Mouse (Mus musculus) urinary bladder, postnatal 25 days (tissue): ENCODE measurements around the gene Oosp2.

Source experiments
- DNase-seq: peaks from one replicate; pipeline ENCODE4 v3.0.0; 2022; ENCODE audit warnings: low spot score

Oosp2 gene

DNA sequence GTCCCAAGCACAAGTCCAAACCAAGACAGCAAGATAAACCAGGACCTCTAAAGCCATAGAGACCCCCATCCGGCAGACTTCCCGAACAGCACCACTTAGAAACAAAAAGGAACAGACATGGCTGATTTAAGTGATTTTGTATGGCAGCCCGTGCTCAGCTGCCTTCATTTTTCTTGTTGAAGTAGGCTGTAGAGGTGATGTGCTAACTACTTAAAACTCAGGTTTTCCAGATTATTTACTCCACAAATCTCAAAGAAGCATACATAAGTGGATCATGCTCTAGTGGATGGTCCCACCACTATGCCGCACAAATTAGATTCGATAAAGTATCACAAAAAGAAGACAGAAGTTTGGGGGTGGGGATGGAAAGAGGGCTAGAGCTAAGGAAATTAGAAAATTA is at the start of gene Oosp2:
Gene Oosp2, minus strand, starts transcription at position 101 of the 400 bp plus-strand sequence.
- no peak for DNase-seq

- no peak for DNase-seq
Observed at GRCm38 (mm10) chr19:11698342-11698741, 38.0 kb upstream of the Oosp2 start.

GRCm38 (mm10) chr19:11696755-11697154 is 36.4 kb upstream of the Oosp2 start, which contains the start of gene Oosp3:
Gene Oosp3, plus strand, starts transcription at chr19:11697055.
- DNase-seq = no peak

- DNase-seq = no peak
Observed at GRCm38 (mm10) chr19:11691454-11691853, 31.1 kb upstream of the Oosp2 start.

DNA sequence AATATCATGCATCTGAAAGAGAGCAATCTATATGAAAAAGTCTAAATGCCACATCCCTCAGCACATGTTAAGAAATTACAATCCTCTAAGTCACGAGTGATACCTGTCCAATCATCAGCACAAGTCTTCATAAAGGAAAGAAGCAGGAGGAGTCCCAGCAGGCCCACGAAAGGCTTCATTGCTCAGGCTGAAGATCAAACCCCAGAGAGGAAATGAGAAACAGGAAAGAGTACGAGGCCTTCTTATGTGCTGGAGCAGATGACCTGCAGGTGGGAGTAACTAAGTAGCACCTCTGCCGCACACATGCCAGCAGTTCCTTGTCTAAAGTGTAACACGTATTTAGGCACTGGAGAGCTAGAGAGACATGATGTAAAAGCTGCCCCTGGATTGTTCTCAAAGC is 30.5 kb upstream of the Oosp2 start, which contains the start of gene Oosp1:
Gene Oosp1, minus strand, starts transcription at position 312 of the 400 bp plus-strand sequence.
- no peak for DNase-seq

DNA sequence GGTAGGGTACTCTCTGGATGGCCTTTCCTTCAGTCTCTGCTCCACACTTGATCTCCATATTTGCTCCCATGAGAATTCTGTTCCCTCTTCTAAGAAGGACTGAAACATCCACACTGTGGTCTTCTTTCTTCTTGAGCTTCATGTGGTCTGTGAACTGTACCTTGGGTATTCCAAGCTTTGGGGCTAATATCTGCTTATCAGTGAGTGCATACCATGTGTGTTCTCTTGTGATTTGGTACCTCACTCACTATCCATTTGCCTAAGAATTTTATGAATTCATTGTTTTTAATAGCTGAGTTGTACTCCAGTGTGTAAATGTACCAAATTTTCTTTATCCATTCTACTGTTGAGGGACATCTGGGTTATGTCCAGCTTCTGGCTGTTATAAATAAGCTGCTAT is 1.2 kb upstream of the Oosp2 start:
- DNase-seq = no peak

GRCm38 (mm10) chr19:11659142-11659541 is 1.2 kb downstream of the Oosp2 start:
- no peak for DNase-seq

- DNase-seq = no peak
Observed at GRCm38 (mm10) chr19:11649564-11649963, 10.8 kb downstream of the Oosp2 start.

DNA sequence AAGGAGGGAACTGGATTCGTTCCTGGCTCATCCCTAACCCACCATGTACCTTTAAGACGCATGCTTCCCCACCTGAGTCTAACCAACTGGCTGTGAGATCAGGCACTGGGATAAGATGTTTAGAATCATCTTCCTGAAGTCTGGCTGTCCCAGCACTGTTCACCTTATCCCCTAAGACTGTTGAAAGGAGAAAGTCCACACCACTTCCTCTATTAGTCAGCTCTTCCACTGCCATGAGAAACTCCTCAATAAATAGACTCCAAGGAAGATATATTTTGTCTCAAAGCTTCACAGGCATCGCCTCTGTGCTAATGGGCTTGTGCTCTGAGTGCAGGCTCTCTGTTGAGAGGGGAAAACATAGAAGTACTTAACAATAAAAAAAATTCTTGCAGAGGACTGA is 14.2 kb downstream of the Oosp2 start:
- DNase-seq = no peak

DNA sequence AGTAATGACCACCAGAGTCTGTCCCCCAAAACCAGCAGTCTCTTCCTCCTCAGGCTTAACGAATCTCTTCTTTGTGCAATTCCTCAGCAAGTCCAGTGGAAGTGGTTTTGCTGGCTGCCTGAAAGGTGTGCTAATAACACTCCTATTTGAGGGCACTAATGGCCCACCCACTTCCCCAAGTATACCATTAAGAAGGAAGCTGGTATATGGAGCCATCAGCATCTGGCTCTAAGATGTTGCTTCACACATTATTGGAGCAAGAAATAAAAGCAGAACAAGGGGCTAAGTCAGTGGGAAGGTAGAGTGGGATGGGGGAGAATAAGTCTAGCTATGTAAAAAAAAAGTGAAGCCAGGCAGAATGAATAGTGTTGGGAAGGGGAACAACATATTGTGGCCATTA is 19.6 kb downstream of the Oosp2 start, which contains the start of gene Ms4a3:
Gene Ms4a3, minus strand, starts transcription at position 120 of the 400 bp plus-strand sequence.
- no peak for DNase-seq

- no peak for DNase-seq
Observed at GRCm38 (mm10) chr19:11639038-11639437, 21.3 kb downstream of the Oosp2 start.

DNA sequence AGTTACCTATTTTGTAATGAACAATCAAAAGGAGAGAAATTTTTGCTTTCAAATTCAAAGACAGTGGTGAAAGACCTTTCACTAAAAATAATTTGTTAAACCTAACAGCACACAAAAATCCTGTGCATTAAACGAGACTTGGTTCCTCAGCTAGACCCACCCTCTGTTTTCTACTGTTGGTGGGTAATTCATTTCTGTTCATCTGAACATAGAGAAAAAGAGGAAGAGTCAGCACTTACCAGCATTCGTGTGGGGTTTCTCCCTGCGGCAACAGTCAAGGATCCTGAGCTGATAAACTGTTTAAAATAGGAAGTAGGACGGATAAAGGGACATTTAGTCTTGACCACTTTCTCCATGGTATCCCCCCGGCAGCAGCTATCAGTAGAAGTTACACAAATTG is 24.8 kb downstream of the Oosp2 start:
- DNase-seq = no peak

GRCm38 (mm10) chr19:11634330-11634729 is 26.0 kb downstream of the Oosp2 start:
- DNase-seq = no peak

GRCm38 (mm10) chr19:11633732-11634131 is 26.6 kb downstream of the Oosp2 start:
- DNase-seq = no peak

DNA sequence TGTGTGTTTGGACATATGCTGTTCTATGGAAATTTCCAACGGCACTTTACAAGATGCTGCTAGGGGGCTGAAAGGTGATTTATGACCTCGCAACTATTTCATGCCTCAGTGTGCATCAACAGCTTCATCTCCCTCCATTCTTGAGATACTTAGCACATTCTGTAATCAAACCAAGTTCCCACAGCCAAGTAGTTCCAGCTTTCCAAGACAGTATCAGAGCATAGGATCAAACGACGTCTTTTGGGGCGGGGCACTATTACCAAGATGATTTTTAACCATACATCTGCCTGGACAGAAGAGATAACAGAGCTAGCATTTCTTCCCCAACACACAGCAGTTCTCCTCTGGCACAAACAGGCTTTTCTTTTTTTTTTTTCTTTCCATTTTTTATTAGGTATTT is 35.1 kb downstream of the Oosp2 start:
- DNase-seq = no peak

GRCm38 (mm10) chr19:11624800-11625199 is 35.6 kb downstream of the Oosp2 start:
- DNase-seq = no peak

GRCm38 (mm10) chr19:11623551-11623950 is 36.8 kb downstream of the Oosp2 start, which contains the start of gene Ms4a2:
Gene Ms4a2, minus strand, starts transcription at chr19:11623719.
- DNase-seq = no peak

DNA sequence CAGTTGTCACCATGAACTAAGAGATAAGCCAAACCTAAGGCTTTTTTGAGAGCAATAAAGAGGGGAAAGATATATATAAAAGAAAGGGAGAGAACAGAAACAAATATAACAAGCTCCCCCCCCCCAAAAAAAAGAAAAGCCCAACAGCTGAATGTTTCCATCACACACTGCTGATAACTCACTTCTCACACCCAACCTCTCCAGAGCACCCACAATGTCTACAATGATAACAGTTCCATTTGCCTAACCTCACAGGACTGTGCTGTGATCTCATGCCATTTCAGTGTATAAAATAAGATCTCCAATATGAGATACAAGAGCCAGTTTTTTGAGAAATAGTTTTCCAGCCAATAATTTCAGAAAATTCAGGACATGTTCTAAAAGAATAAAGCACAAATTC is 42.4 kb downstream of the Oosp2 start:
- DNase-seq = no peak

- no peak for DNase-seq
Observed at GRCm38 (mm10) chr19:11614805-11615204, 45.6 kb downstream of the Oosp2 start.

- no peak for DNase-seq
Observed at GRCm38 (mm10) chr19:11613776-11614443, 46.4 kb downstream of the Oosp2 start.

DNA sequence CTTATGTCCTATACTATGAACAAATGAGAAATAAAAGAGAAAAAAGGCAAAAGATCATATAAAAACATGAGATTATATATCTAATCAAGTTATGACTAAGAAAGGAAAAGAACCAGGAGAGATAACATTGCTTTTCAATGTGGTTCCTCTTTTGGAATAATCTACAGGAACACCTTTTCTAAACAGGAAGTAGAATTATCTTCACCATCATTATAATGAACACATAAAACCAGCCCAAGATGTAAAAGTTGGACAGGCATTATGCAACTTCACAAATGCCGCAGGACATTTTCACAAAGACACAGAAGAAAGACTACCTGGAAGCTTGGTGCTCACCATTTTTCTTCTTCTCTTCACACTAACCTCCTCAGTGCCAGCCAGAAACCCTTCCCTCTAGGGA is 47.3 kb downstream of the Oosp2 start:
- no peak for DNase-seq

- no peak for DNase-seq
Observed at GRCm38 (mm10) chr19:11612293-11612692, 48.1 kb downstream of the Oosp2 start.

- DNase-seq = no peak
Observed at GRCm38 (mm10) chr19:11611541-11611945, 48.8 kb downstream of the Oosp2 start.

- DNase-seq = peak; percentile 32
Observed at GRCm38 (mm10) chr19:11608172-11608571, 52.2 kb downstream of the Oosp2 start.
